Mouse (Mus musculus) bone marrow macrophage, adult 2 months (primary cell): ENCODE data around the gene E330017A01Rik.

Experiments used
- CTCF ChIP-seq: IDR thresholded peaks from 2 replicates; pipeline ENCODE4 v1.5.1; 2012; ENCODE audit warnings: low read depth, mild to moderate bottlenecking, low read length, moderate library complexity
- POLR2A ChIP-seq: IDR thresholded peaks from 2 replicates; pipeline ENCODE4 v1.6.1; 2012; ENCODE audit warnings: mild to moderate bottlenecking, low read depth, low read length, borderline replicate concordance

DNA sequence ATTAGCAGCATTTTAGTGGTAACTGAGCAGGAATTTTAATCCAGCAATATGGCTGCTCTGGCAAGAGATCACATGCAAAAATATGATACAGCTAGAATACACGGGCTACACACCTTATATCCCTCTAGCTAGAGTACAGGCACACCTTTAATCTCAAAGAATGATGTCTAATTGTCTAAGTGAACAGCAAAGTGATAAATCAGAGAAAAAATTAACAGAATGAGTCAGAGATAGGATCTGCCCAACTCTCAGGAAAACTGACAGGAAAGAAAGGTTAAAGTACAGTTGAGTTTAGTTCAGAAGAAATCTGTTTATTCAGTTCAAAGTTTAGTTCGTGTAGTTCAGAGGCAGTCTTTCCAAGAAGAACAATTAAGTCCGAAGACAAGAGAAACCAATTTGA is 47.2 kb downstream of the E330017A01Rik start:
- TF ChIP-seq CTCF (no peak), POLR2A (no peak)
